Mouse (Mus musculus): ENCODE measurements around the gene Olfr601.
"Not testable (repeated sequence)": the region's sequence is repeated elsewhere in the genome, so short reads cannot be mapped to it uniquely, and the experiment has no call there.

Gene Olfr601

GRCm38 (mm10) chr7:103362555-103362954 lies at the start of gene Olfr601:
Olfr601 (minus strand) TSS chr7:103362655.
- no peak for DNase-seq (ENCODE audit: low spot score)

DNA sequence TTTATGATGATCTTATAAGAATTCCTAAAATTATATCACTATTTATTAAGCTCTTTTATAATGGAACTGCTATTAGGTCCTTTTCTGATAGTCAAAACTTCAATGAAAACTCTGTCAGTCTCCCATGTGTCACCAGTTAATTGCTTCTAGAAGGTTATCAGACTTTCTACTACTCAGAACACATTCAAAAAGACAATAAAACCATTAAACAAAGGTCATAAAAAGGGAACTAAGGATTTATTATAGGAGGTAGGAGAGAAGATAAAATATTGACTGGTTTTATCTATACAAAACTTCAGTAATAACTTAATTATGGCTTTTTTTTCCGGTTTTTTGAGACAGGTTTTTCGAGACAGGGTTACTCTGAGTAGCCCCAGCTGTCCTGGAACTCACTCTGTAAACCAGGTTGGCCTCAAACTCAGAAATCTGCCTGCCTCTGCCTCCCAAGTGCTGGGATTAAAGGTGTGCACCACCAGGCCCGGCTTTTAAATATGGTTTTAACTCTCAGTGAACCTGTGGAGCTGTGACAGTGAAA lies 44.1 kb upstream of the Olfr601 start:
- not testable (repeated sequence) for DNase-seq (ENCODE audit: low spot score)

GRCm38 (mm10) chr7:103398981-103399380 lies 36.5 kb upstream of the Olfr601 start:
- DNase-seq (ENCODE audit: low spot score): no peak

GRCm38 (mm10) chr7:103397758-103398157 lies 35.3 kb upstream of the Olfr601 start:
- DNase-seq (ENCODE audit: low spot score): no peak

DNA sequence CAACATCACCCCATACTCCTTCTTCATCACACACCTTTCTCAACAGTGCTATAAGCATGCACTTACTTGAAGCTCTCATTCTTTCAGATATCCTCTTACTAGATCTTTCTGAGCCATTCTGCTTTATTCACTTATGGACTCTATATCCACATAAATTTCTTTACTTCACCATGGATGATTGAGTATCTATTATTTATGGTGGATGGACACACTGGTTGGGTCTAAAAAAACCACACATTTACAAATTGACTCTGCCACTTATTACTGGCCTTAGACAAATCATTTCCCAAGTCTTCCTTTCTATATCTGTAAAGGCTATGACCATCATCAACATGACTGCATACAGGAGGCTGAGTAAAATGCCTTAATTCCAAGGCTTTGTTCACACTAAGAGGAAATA lies 23.6 kb upstream of the Olfr601 start, which contains the start of gene Olfr603:
Olfr603 (minus strand) TSS at position 101 of the 400 bp plus-strand sequence.
- DNase-seq (ENCODE audit: low spot score): no peak

- DNase-seq (ENCODE audit: low spot score): no peak
Observed at GRCm38 (mm10) chr7:103349569-103349968, 12.9 kb downstream of the Olfr601 start, which contains the start of gene Olfr600. Olfr600 (minus strand) TSS chr7:103349669.

DNA sequence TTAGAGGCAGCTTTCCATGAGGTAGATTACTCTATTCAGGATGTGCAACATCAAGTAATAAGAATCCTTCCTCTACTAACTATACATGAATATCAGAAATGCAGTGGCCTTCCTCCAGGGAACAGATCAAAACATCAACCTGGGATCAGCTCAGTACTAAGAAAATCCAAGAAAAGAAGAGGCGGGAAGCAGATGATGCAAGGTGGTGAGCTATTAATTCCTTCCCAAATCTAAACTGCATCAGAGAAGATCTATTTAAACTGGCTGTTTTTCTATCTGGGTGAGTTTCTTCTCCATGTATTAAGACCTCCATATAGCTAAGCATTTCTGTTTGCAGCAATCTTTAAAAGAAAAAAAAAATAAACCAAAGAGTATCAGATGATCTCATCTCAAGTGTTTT lies 26.8 kb downstream of the Olfr601 start, which contains the start of gene Olfr599:
Olfr599 (plus strand) TSS at position 301 of the 400 bp plus-strand sequence.
- DNase-seq (ENCODE audit: low spot score): no peak

GRCm38 (mm10) chr7:103323268-103323667 lies 39.2 kb downstream of the Olfr601 start, which contains the start of gene Olfr598:
Olfr598 (plus strand) TSS chr7:103323568.
- no peak for DNase-seq (ENCODE audit: low spot score)

DNA sequence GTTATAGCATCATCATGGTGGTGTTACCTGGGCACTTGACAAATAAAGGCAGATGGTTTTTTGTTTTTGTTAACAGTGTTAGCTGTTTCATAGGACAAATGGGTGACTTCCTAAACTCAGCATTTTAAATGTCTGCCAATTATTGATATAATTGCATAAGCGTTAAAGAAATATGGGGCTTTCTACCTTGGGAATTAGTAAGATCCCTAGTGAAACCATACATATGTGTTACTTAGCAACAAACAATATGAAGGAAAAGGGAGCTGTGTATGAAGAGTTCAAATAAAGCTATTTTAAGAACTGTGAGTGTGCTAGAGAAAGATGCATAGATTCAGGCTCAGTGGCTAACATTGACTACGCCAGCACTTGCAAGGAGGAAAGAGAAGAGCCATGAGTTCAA lies 46.4 kb downstream of the Olfr601 start, which contains the start of gene Olfr597:
Olfr597 (plus strand) TSS at position 301 of the 400 bp plus-strand sequence.
- DNase-seq (ENCODE audit: low spot score): not testable (repeated sequence)

All from MN1 (cell line).